Mouse (Mus musculus) urinary bladder, postnatal 25 days (tissue): Measurements from ENCODE around the gene Capn8.

Source experiments
- DNase-seq: peaks from one replicate; pipeline ENCODE4 v3.0.0; 2022; ENCODE audit warnings: low spot score

The Capn8 gene

GRCm38 (mm10) chr1:182564408-182565120 lies at the start of gene Capn8:
TSS of gene Capn8 (plus strand) at chr1:182565007.
- DNase-seq, result no peak

- DNase-seq, result peak; percentile 83
These were observed 47.8 kb upstream of the Capn8 start, which contains the start of gene Capn2 for GRCm38 (mm10) chr1:182516758-182517676. TSS of gene Capn2 (minus strand) at chr1:182517608.

- DNase-seq, result no peak
These were observed 47.2 kb upstream of the Capn8 start for GRCm38 (mm10) chr1:182517677-182518011.

- no peak for DNase-seq
These were observed 46.6 kb upstream of the Capn8 start for GRCm38 (mm10) chr1:182518143-182518680.

GRCm38 (mm10) chr1:182518811-182519210 lies 46.0 kb upstream of the Capn8 start:
- no peak for DNase-seq

- DNase-seq, result no peak
These were observed 45.5 kb upstream of the Capn8 start for GRCm38 (mm10) chr1:182519341-182519740.

GRCm38 (mm10) chr1:182520091-182520937 lies 44.5 kb upstream of the Capn8 start:
- DNase-seq, result peak; percentile 42

GRCm38 (mm10) chr1:182520938-182521500 lies 43.8 kb upstream of the Capn8 start:
- no peak for DNase-seq

- no peak for DNase-seq
These were observed 41.8 kb upstream of the Capn8 start for GRCm38 (mm10) chr1:182522961-182523360.

GRCm38 (mm10) chr1:182523692-182524091 lies 41.1 kb upstream of the Capn8 start:
- no peak for DNase-seq

GRCm38 (mm10) chr1:182525601-182526000 lies 39.2 kb upstream of the Capn8 start:
- no peak for DNase-seq

GRCm38 (mm10) chr1:182527261-182527766 lies 37.5 kb upstream of the Capn8 start:
- no peak for DNase-seq

- DNase-seq, result peak; percentile 54
These were observed 36.6 kb upstream of the Capn8 start for GRCm38 (mm10) chr1:182527921-182528858.

GRCm38 (mm10) chr1:182533583-182533982 lies 31.2 kb upstream of the Capn8 start:
- no peak for DNase-seq

GRCm38 (mm10) chr1:182535080-182535481 lies 29.7 kb upstream of the Capn8 start:
- no peak for DNase-seq

GRCm38 (mm10) chr1:182539023-182539940 lies 25.5 kb upstream of the Capn8 start:
- DNase-seq, result no peak

- no peak for DNase-seq
These were observed 22.7 kb upstream of the Capn8 start for GRCm38 (mm10) chr1:182542110-182542509.

- DNase-seq, result no peak
These were observed 21.7 kb upstream of the Capn8 start for GRCm38 (mm10) chr1:182543136-182543535.

GRCm38 (mm10) chr1:182543906-182544305 lies 20.9 kb upstream of the Capn8 start:
- no peak for DNase-seq
